Mouse (Mus musculus) lung, adult 2 months (tissue): ENCODE measurements around the gene Cyp21a1.
"Not testable (repeated sequence)": the region's sequence is repeated elsewhere in the genome, so short reads cannot be mapped to it uniquely, and the experiment has no call there.

ENCODE experiments used
- CTCF ChIP-seq: fragments of 200-500 bp; IDR thresholded peaks from 2 replicates; pipeline ENCODE4 v1.5.1; 2011; ENCODE audit warnings: mild to moderate bottlenecking, low read length, control low read depth; ENCODE audit not compliant: insufficient read depth
- POLR2A ChIP-seq: fragments of 200-500 bp; IDR thresholded peaks from 2 replicates; pipeline ENCODE4 v1.6.1; 2011; ENCODE audit warnings: low read depth, mild to moderate bottlenecking, control low read depth, low read length, borderline replicate concordance; ENCODE audit errors: extremely low read depth

DNA sequence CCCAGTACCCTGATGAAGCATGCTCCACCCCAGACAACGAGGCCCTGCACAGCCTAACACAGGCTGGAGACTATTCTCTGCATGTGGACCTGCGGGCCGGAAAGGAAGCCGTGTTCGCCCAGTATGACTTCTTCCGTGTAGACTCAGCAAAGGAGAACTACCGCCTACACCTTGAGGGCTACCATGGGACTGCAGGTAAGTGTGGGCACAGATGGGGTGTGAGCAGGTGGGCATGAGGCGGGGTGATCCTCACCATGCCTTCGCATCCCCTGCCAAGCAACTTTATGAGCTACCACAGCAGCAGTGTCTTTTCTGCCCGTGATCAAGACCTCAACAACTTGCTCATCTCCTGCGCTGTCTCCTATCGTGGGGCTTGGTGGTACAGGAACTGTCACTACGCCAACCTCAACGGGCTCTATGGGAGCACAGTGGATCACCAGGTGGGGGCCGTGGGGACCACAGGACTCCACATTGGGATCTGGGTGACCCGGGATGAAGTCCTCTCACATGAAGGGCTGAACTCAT is 3.5 kb downstream of the Cyp21a1 start:
- TF ChIP-seq POLR2A, CTCF: not testable (repeated sequence)
